Mouse (Mus musculus): ENCODE data around the gene Gk.

- no peak for TF ChIP-seq POLR2A (IDR thresholded peaks at IDR 0.05; ENCODE audit: control insufficient read depth, low read depth, low read length)
- TF ChIP-seq CTCF (IDR thresholded peaks at IDR 0.05; ENCODE audit: control insufficient read depth, insufficient read depth, insufficient replicate concordance, low read depth, low read length): no peak
Measured at GRCm38 (mm10) chrX:85777141-85777540, 522 bp upstream of the Gk start.
